Mouse (Mus musculus) right cerebral cortex, postnatal 10 days (tissue): Measurements from ENCODE around the gene Ninl.
A peak's percentile ranks its signal among the peaks of the same experiment; 100 is the strongest.

ENCODE experiments used
- DNase-seq, 2 experiments: peaks; one replicate each; pipeline ENCODE4 v3.0.0; 2021; ENCODE audit warnings: low spot score in 2 of 2

The Ninl gene

DNA sequence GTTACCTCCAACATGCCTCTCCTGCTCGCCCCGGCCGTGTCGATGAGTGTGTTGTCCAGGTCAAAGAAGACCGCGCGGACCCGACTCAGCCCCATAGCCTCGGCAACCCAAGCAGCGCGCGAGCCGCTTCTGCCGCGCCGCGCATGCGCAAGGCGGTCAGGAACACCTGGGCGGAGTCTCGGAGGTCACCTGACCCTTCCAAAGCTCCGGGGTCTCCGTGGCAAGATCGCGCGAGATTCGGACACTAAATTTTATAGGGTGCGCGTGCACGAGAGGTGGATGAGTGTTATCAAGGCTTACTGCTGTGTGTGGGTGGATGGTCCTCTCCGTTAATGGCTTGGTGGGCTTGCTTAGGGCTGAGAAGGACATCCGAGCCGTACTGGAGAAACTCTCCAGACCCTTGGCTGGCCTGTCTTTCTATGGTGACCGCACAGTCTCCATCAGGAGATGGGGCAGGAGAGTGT lies at the start of gene Ninl, which contains the start of gene Nanp:
TSS of gene Ninl (minus strand) at position 151 of the 464 bp plus-strand sequence.
TSS of gene Nanp (minus strand) at position 167 of the 464 bp plus-strand sequence.
- peak; percentile 96 for DNase-seq

GRCm38 (mm10) chr2:151056637-151057036 lies 17.5 kb upstream of the Ninl start:
- no peak for DNase-seq

DNA sequence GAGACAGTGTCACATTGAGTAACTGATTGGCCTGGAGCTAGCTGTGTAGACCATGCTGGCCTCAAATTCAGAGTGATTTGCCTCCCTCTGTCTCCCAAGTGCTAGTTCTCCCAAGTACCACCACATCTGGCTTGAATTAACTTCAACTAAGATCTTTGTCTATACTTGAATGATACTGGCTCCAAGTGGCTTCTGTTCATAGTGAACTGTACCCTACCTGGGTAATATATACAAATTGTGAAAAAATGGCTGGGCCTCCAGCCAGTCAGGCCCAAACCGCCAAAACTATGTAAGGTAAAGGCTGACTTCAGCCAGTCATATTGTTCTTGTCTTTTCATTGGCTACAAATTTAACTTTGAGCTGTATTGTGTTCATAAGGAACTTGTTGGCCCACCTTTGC lies 1.2 kb upstream of the Ninl start:
- no peak for DNase-seq

GRCm38 (mm10) chr2:151039726-151040125 lies 544 bp upstream of the Ninl start:
- DNase-seq, result peak; percentile 32 to 39

DNA sequence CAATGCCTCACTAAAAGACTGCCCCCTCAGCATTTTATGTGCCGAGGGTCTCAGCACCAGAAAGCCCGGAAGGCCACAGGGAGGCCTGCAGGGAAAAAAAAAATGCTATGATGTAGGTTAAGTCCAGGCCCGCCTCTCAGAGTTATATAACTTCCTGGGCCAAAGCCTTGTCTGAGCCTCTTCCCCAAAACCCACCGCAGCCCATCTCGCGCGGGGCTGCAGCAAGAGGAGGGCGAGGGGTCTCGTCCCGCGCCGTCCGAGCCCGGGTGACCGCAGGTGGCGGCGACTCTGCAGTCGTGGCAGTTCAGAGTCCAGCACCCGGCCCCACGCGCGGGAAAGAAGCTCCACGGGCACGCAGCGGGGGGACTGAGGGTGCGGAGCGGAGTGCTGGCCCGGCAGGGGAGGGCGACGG lies 365 bp downstream of the Ninl start:
- no peak for DNase-seq

DNA sequence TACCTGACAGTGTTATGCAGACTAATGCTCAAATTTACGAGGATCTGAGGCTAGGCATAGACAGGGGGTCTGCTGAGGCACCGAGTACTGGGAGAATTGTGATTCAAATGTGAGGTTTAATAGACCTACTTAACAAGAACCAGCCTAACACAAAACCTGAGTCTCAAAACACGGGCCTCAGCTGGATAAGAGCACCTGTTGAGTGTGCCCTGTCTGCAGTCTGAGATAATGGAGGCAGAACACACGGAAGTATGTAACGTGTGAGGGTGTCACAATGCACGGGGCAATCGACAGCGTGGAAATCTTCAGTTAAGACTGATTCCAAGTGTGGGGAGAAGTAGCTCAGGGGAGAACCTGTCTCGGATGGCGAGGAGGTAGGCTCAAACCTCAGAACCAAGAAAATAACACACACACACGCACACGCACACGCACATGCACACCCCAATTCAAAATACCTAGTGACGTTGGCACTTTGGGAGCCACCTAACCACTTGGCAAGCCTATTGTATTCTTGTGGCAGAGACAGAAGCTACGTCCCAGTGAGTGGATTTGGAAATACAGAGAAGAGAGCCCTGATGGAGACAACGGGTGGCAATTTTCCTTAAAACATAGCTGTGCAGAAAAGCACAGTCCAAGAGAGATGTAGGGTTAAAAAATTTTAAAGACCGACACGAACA lies 1.2 kb downstream of the Ninl start:
- DNase-seq, result no peak

- no peak for DNase-seq
Observed at GRCm38 (mm10) chr2:151037292-151037691, 1.9 kb downstream of the Ninl start.

GRCm38 (mm10) chr2:151036721-151037120 lies 2.5 kb downstream of the Ninl start:
- no peak for DNase-seq

DNA sequence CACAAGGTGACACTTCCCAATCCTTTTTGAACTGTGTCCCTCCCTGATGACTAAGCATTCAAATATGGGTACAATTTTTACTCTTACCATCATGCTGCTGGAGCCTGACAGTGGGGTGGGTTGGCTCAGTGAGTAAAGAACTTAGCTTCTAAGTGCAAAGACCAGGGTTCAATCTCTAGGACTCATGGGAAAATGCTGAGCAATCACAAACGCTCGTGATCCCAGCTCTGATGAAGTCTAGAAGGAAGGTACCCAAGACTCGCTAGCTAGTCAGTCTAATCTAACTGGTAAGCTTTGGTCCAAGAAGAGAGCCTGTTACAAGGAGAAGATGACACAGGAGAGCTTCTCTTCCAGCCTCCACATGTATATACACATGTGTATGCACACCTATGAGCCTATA lies 4.7 kb downstream of the Ninl start:
- no peak for DNase-seq

DNA sequence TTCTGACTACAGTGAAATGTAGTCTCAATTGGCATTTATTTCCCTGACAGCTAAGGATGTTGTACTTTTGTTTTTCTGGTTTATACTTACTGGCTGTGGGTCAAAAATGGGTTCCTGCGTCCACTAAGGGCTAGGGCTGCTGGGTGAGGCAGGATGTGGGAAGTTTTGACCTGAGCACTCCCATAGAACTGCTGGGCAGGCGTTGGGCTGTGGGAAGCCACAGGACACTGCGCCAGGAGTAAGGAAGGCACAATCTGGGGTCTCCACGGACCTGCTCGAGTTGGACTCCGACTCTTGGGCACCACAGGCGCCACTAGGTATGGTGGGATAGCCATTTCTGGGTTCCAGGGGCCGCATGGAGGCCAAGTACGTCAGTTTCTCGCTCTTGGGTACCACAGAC lies 18.0 kb downstream of the Ninl start:
- no peak for DNase-seq

- no peak for DNase-seq
Observed at GRCm38 (mm10) chr2:151015316-151015715, 23.9 kb downstream of the Ninl start.

GRCm38 (mm10) chr2:151011273-151011672 lies 27.9 kb downstream of the Ninl start:
- no peak for DNase-seq

DNA sequence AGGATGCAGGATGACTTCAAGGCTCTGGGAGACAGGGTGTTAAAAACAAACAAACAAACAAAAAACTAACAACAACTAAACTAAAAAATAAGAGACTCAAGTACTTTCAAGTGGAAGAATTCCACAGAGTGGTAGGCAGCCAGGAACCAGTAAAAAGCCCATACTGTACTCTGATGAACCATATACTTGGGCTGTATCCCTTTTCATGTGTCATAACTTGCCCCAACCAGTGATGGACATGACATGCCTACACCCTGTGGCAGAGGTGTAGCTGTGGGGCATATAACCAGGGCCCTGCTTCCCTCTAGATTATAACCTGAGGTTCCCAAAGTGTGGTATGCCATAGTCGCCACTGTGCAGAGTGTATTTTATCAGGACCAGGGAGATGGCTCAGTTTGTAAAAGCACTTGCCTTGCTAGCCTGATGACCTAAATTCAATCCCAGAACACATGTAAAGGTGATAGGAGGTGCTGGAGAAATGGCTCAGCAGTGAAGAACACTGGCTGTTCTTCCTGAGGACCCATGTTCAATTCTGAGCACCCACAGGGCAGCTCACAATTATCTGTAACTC lies 29.6 kb downstream of the Ninl start:
- no peak for DNase-seq

GRCm38 (mm10) chr2:151008939-151009509 lies 30.2 kb downstream of the Ninl start:
- DNase-seq, result peak; percentile 87 to 89

DNA sequence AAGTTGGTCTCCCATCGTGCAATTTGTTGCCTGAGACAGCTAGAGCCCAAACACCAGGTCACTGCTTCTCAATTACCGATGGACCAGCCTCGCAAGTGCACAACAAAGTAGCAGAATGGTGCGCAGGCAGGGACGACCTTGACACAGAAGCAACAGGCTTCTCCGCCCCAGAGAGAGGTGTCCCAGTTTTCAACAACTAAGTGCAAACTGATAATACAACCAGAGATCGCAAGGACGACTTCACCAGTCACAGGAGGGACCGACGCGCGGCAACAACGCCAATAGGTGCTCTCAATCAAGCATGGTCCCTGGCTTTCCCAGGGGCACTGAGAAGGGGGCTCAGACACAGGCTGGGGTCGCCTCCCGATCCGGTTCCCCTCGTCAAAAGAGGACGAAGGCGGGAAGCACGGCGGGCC lies 30.7 kb downstream of the Ninl start:
- DNase-seq, result no peak

- DNase-seq, result no peak
Observed at GRCm38 (mm10) chr2:151008006-151008405, 31.2 kb downstream of the Ninl start.

DNA sequence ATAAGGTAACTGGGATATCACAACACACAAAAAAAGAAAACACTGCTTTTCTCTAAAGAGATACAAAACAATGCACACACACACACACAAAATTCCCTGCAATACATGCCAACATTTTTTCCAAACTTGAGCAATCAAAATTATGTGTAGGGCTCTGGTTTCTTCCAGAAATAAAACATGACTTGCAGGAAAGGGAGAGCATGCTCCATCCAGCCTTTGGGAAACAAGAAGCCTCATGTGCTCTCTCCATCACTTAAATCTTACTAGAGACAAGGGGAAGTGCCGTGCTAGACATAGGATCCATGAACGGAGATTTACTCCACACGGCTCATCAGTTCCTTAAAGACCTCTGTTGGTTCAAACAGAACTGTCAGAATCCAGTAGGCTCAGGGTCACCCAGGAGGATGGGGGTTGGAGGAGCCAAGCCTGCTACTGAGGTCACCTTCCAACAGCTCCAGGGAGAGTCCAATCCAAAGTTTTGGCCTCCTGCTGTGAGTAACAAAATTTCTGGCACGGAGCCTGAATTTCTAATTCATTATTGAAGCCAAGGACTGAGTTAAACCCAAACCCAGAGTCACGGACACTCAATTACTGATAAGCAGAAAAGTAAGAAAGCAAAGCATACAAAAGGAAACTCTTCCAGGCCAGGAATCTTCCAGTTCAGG lies 32.8 kb downstream of the Ninl start:
- DNase-seq, result no peak

DNA sequence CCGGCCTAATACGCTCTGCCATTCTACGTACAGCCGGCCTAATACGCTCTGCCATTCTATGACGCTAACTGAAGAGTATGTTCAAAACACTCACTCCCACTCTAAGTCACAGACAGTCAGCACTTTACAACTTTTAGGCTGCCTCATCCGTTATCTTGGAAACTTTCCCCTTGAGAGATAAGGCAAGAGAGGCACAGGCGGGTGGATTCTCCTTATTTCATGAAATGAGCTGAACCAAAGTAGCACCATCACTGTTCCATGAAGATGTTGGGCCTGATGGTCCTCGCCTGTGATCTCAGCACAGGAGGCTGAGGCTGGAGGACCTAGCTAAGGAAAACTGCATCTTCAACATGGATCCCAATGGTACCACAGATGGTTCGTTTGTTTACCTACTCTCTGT lies 34.8 kb downstream of the Ninl start:
- DNase-seq, result no peak

GRCm38 (mm10) chr2:151003796-151004195 lies 35.4 kb downstream of the Ninl start:
- DNase-seq, result no peak

- DNase-seq, result no peak
Observed at GRCm38 (mm10) chr2:151001619-151002175, 37.5 kb downstream of the Ninl start.

DNA sequence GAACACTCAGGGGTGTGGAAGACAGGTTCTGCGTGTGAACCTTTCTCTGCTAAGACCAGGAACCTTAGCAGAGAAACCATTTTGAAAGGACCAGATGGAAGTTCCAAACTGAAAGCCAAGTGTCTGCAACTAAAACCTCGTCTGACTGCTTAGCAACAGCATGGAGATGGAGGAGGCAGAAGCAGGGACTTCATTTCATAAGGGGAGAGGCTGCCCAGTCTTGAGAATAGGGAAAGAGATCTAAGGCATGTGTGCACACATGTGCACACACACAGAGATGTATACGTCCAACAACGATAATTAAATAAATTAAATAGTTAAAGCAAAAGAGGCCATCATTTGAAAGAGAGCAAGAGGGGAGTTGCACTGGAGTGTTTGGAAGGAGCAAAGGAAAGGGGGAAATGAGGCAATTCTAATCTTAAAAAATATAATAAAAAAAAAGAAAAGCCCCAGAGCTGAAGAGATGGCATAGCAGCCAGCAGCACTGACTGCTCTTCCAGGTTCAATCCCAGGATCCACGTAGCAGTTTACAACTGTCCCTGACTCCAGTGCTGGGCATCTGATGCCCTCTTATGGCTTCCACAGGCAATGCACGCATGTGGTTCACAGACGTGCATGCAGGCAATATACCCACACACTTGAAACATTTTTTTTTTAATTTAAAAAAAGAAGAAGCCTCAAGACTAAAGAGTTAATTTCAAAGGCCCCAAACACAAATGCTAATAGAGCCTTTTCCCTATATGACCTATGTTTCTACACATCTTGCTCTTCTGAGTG lies 38.6 kb downstream of the Ninl start:
- peak; percentile 80 to 82 for DNase-seq
